Mouse (Mus musculus) testis, adult 2 months (tissue): ENCODE measurements at regions not wholly inside any gene's neighbourhood (a gene's known extent, or its start where the extent isn't known, plus 50 kb on each side); places are given as distances from the start of the nearest gene placed in this dataset.

ENCODE experiments used
- CTCF ChIP-seq: fragments of 200-500 bp; IDR thresholded peaks from 2 replicates; pipeline ENCODE4 v1.5.1; 2012; ENCODE audit warnings: low read depth, mild to moderate bottlenecking, inconsistent platforms, low read length, moderate library complexity; ENCODE audit not compliant: control insufficient read depth, insufficient read depth, insufficient replicate concordance
- POLR2A ChIP-seq: fragments of 200-500 bp; IDR thresholded peaks from 2 replicates; pipeline ENCODE4 v1.6.1; 2012; ENCODE audit warnings: low read depth, mild to moderate bottlenecking, inconsistent platforms, low read length, moderate library complexity; ENCODE audit not compliant: control insufficient read depth

- TF ChIP-seq POLR2A = no peak
- TF ChIP-seq CTCF = no peak
Observed at GRCm38 (mm10) chr7:71623048-71623447, 271.8 kb upstream of the Gm10295 start.
